Mouse (Mus musculus) liver, adult 2 months (tissue): ENCODE results near the gene Efnb2.

ENCODE experiments used
- CTCF ChIP-seq: fragments of 200-500 bp; IDR thresholded peaks from 2 replicates; pipeline ENCODE4 v1.5.1; 2011; ENCODE audit warnings: low read depth, low read length, control low read depth
- POLR2A ChIP-seq: fragments of 200-500 bp; IDR thresholded peaks from 2 replicates; pipeline ENCODE4 v1.6.1; 2011; ENCODE audit warnings: low read length, control low read depth; ENCODE audit not compliant: insufficient read depth; ENCODE audit errors: extremely low read depth

DNA sequence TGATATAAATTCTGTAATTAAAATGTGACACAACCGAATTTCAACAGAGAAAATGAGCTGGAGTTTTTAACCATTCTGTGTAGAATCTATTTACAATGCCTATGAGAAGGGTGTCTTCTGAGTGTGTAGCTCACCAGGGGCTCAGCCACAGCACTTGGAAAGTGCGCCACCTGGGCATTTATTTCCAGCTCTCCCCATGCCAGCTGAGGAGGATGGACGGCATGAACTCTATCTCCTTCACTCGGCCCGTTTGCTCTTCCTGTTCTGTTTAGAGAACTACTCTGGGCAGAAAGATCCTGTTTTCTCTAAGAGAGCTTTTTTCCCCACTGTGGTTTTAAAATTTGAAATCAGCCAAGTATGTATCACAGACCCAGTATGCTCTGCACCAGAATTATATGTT is 7.7 kb downstream of the Efnb2 start:
- no peak for TF ChIP-seq CTCF
- TF ChIP-seq POLR2A = no peak
